ENCODE assay signal across 8 mouse cellular contexts in genomic region chr1:72711684-72712083, GRCm38 (mm10). TPM values are rescaled to one million over a fixed set of nuclear protein-coding genes. Genes with fewer than 3 reads are reported as not detected.
DNase-seq lines count a peak whose midpoint lies in the region; ATAC-seq and TF ChIP-seq lines count a peak whose summit lies in the region.

No protein-coding gene starts in this region.

- intact Hi-C loops in heart, postnatal 25 days (cut with DNase I), result loop anchor here (5.0 to 10.0 kb wide), 4 partner anchors 129 to 1033 kb away; partner anchors contain the start of gene Smarcal1

- WGBS in heart, embryonic 13.5 days, result under 1% methylated on average over 17 of the region's 17 CpGs
- WGBS in forebrain, embryonic 10.5 days, result under 1% methylated on average over 17 of the region's 17 CpGs
- under 1% methylated on average over 17 of the region's 17 CpGs for WGBS in limb, embryonic 15.5 days

- H3K27ac ChIP-seq in heart, embryonic 13.5 days (replicated peaks), result peak overlapping the region; percentile 91
- H3K27ac ChIP-seq in forebrain, embryonic 10.5 days, result peak overlapping the region; percentile 94
- H3K27ac ChIP-seq in limb, embryonic 15.5 days, result peak overlapping the region; percentile 94

- DNase-seq in heart, postnatal 25 days (ENCODE audit: low spot score), result no peak
- DNase-seq in G1E (ENCODE audit: low spot score), result no peak
- no peak for DNase-seq in forebrain, embryonic 10.5 days (ENCODE audit: extremely low spot score, low spot score)
- DNase-seq in splenic B cell, adult 2 months (ENCODE audit: low read depth, low spot score), result peak; percentile 22
- no peak for DNase-seq in left cerebral cortex, adult 11 months (ENCODE audit: low spot score)
- no peak for DNase-seq in T-cell, adult 2 months (ENCODE audit: low spot score)

- peaks cover 44% of the 10 kb centered on the region for H3K36me3 ChIP-seq in heart, embryonic 13.5 days
- peaks cover 46% of the 10 kb centered on the region for H3K36me3 ChIP-seq in G1E (replicated peaks)
- H3K36me3 ChIP-seq in forebrain, embryonic 10.5 days (replicated peaks), result peaks cover 46% of the 10 kb centered on the region
- peaks cover 32% of the 10 kb centered on the region for H3K36me3 ChIP-seq in limb, embryonic 15.5 days
- peaks cover 13% of the 10 kb centered on the region for H3K36me3 ChIP-seq in splenic B cell, adult 2 months (ENCODE audit: control insufficient read depth, insufficient read depth, low read length, poor library complexity, severe bottlenecking)

- no peaks in the 10 kb centered on the region for H3K9me3 ChIP-seq in heart, embryonic 13.5 days
- H3K9me3 ChIP-seq in G1E (replicated peaks), result no peaks in the 10 kb centered on the region
- H3K9me3 ChIP-seq in forebrain, embryonic 10.5 days, result no peaks in the 10 kb centered on the region
- H3K9me3 ChIP-seq in limb, embryonic 15.5 days, result no peaks in the 10 kb centered on the region

- no peak for ATAC-seq in heart, embryonic 13.5 days (ENCODE audit: extremely low read depth, insufficient number of reproducible peaks, low FRiP score, low TSS enrichment)
- ATAC-seq in G1E (ENCODE audit: extremely low read depth, insufficient number of reproducible peaks, low FRiP score, poor library complexity, severe bottlenecking), result no peak
- ATAC-seq in limb, embryonic 15.5 days (ENCODE audit: insufficient number of reproducible peaks, low FRiP score, low TSS enrichment, low read depth), result no peak

- H3K9ac ChIP-seq in heart, embryonic 13.5 days, result peak overlapping the region; percentile 97
- peak overlapping the region; percentile 73 for H3K9ac ChIP-seq in limb, embryonic 15.5 days

- peak overlapping the region; percentile 73 for H3K4me3 ChIP-seq in heart, embryonic 13.5 days
- peak overlapping the region; percentile 86 for H3K4me3 ChIP-seq in G1E (ENCODE audit: low read depth, low read length)
- H3K4me3 ChIP-seq in forebrain, embryonic 10.5 days, result peak overlapping the region; percentile 77
- peak overlapping the region; percentile 58 for H3K4me3 ChIP-seq in limb, embryonic 15.5 days

- H3K4me2 ChIP-seq in heart, embryonic 13.5 days, result peak overlapping the region; percentile 83
- peak overlapping the region; percentile 53 for H3K4me2 ChIP-seq in limb, embryonic 15.5 days

- no peaks in the 10 kb centered on the region for H3K27me3 ChIP-seq in heart, embryonic 13.5 days (replicated peaks)
- 0 out of 2 replicates have a peak, but pooled peaks cover 3% of the 10 kb centered on the region for H3K27me3 ChIP-seq in G1E (ENCODE audit: insufficient read depth, low read length)
- H3K27me3 ChIP-seq in forebrain, embryonic 10.5 days (ENCODE audit: poor library complexity, severe bottlenecking), result no peaks in the 10 kb centered on the region
- no peaks in the 10 kb centered on the region for H3K27me3 ChIP-seq in limb, embryonic 15.5 days
- H3K27me3 ChIP-seq in splenic B cell, adult 2 months (ENCODE audit: control insufficient read depth, insufficient read depth, low read length, poor library complexity, severe bottlenecking), result no peaks in the 10 kb centered on the region

- TF ChIP-seq CTCF in G1E (IDR thresholded peaks at IDR 0.05; ENCODE audit: low read depth, low read length), result no peak

- peaks cover 17% of the 10 kb centered on the region for H3K4me1 ChIP-seq in heart, embryonic 13.5 days
- H3K4me1 ChIP-seq in G1E (ENCODE audit: insufficient read depth, low read depth, low read length), result peaks cover 27% of the 10 kb centered on the region
- H3K4me1 ChIP-seq in forebrain, embryonic 10.5 days, result peaks cover 20% of the 10 kb centered on the region
- H3K4me1 ChIP-seq in limb, embryonic 15.5 days, result peaks cover 15% of the 10 kb centered on the region

RNA-seq across cellular contexts. Expression of gene Rpl37a, which starts 0.6 kb away (rescaled TPM):
- polyA plus RNA-seq in heart, embryonic 13.5 days (2015; fragmentation: Nextera tagmentation; extraction: Ambion mirVana), result 1,013 and 1,094 TPM in 2 replicates
- total RNA-seq in heart, postnatal 25 days (2021), result 100 to 1,000 TPM; 571 to 619 TPM
- total RNA-seq in G1E (2014; fragmentation: Nextera tagmentation) (292 and 302 TPM in 2 replicates), G1E (2017) (1,269 and 1,321 TPM in 2 replicates)
- 154 and 162 TPM in 2 replicates for polyA plus RNA-seq in G1E (2012)
- 1,402 and 1,403 TPM in 2 replicates for polyA plus RNA-seq in forebrain, embryonic 10.5 days (2016; fragmentation: Nextera tagmentation; extraction: Ambion mirVana)
- polyA plus RNA-seq in limb, embryonic 15.5 days (2015; fragmentation: Nextera tagmentation; extraction: Ambion mirVana), result 1,437 and 1,953 TPM in 2 replicates

RNA-seq across cellular contexts. Expression of gene Ankar, which starts 11.3 kb away (rescaled TPM):
- not detected in 2 replicates for polyA plus RNA-seq in heart, embryonic 13.5 days (2015; fragmentation: Nextera tagmentation; extraction: Ambion mirVana)
- total RNA-seq in heart, postnatal 25 days (2021), result not detected
- total RNA-seq in G1E (2014; fragmentation: Nextera tagmentation) (not detected in 2 replicates), G1E (2017) (under 0.01 and 0.05 TPM in 2 replicates)
- polyA plus RNA-seq in G1E (2012), result not detected in 2 replicates
- not detected in 2 replicates for polyA plus RNA-seq in forebrain, embryonic 10.5 days (2016; fragmentation: Nextera tagmentation; extraction: Ambion mirVana)
- not detected in 2 replicates for polyA plus RNA-seq in limb, embryonic 15.5 days (2015; fragmentation: Nextera tagmentation; extraction: Ambion mirVana)
